Mouse (Mus musculus) lung, embryonic 16.5 days (tissue): ENCODE results near the gene Gm28048. TPM values are rescaled to one million over a fixed set of nuclear protein-coding genes. Genes with fewer than 3 reads are reported as not detected.
A peak's percentile ranks its signal among the peaks of the same experiment; 100 is the strongest.

Experiments used
- ATAC-seq: fragments of 200-750 bp; cut with Nextera tagmentation; 2 replicates; pipeline ENCODE4 v1.8.0; 2017; ENCODE audit warnings: low read depth, mild to moderate bottlenecking, moderate library complexity
- H3K27ac ChIP-seq: fragments of 300-500 bp; sonication (generic); 2 replicates; pipeline ENCODE4 v1.5.1; 2014; ENCODE audit warnings: mild to moderate bottlenecking, control low read depth, low read length
- H3K27me3 ChIP-seq: fragments of 300-500 bp; sonication (generic); 2 replicates; pipeline ENCODE4 v1.6.1; 2014; ENCODE audit warnings: low read depth, low read length, mixed read lengths; ENCODE audit not compliant: control insufficient read depth, insufficient read depth
- H3K36me3 ChIP-seq: fragments of 300-500 bp; sonication (generic); 2 replicates; pipeline ENCODE4 v1.6.1; 2014; ENCODE audit warnings: low read length; ENCODE audit not compliant: control insufficient read depth, insufficient read depth
- H3K4me1 ChIP-seq: fragments of 300-500 bp; sonication (generic); replicated peaks from 2 replicates; pipeline ENCODE4 v1.6.1; 2014; ENCODE audit warnings: low read length, mixed read lengths; ENCODE audit not compliant: control insufficient read depth, insufficient read depth
- H3K4me2 ChIP-seq: fragments of 300-500 bp; sonication (generic); 2 replicates; pipeline ENCODE4 v1.6.1; 2014; ENCODE audit warnings: low read depth, low read length, control low read depth
- H3K4me3 ChIP-seq: fragments of 300-500 bp; sonication (generic); 2 replicates; pipeline ENCODE4 v1.5.1; 2014; ENCODE audit warnings: mild to moderate bottlenecking, low read length, control low read depth
- H3K9ac ChIP-seq: fragments of 300-500 bp; sonication (generic); 2 replicates; pipeline ENCODE4 v1.6.1; 2014; ENCODE audit warnings: low read length, control low read depth
- H3K9me3 ChIP-seq: fragments of 300-500 bp; sonication (generic); 2 replicates; pipeline ENCODE4 v1.6.1; 2016; ENCODE audit warnings: low read length; ENCODE audit not compliant: control insufficient read depth
- WGBS: fragments of 180-500 bp; shearing (Covaris S2); extraction: QIAGEN DNeasy Blood & Tissue Kit; methylation state at CpG from one replicate; pipeline ENCODE4 v1.1.7; 2014; 5-methylcytosine and 5-hydroxymethylcytosine counted together
- polyA plus RNA-seq: library from polyadenylated mRNA; unstranded; fragments of >200 nt; fragmentation: Nextera tagmentation; extraction: Ambion mirVana; gene quantifications from 2 replicates; pipeline ENCODE4 v1.2.1, GENCODE M21; 2015

Gene Gm28048
- polyA plus RNA-seq, 1 experiment from 2014 or later: 13.9 TPM

DNA sequence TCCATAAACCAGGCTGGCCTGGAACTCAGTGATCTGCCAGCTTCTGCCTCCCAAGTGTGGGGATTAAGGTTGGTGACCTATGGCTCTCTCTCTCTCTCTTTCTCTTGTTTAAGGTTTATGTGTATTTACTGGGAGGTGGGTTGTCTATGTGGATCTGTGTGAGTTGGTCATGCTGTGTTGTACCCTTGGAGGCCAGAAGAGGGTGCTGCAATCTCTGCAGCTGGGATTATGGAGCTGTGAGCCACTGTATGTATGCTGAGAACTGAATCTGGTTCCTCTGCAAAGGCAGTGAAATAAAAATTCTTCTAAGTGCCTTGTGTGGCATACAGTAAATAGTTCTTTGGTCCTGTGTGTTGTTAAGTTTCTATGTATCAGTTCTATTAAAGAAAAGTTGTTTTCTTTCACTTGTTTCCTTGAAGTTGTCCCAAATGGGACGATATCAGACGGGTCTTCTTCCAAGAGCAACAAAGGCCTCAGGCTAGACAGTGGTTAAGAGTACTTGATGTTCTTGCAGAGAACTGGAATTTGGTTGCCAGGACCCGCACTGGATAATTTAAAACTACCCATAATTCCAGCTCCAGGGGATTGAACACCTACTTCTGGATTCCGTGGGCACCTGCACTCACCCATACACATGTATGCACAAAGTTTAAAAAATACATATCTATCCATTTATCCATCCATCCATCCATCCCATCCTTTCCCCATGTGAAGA is 31.8 kb upstream of the Gm28048 start:
- Histone ChIP-seq H3K36me3 (no peaks in the 10 kb centered on the region), H3K9ac (no peak overlapping the region), H3K9me3 (no peaks in the 10 kb centered on the region), H3K4me2 (no peak overlapping the region), H3K4me3 (no peak overlapping the region), H3K27me3 (no peaks in the 10 kb centered on the region), H3K27ac (no peak overlapping the region), H3K4me1 (0 out of 2 replicates have a peak, but pooled peaks cover 2% of the 10 kb centered on the region)
- no peak for ATAC-seq
- WGBS: 85% methylated on average over 4 of the region's 4 CpGs

DNA sequence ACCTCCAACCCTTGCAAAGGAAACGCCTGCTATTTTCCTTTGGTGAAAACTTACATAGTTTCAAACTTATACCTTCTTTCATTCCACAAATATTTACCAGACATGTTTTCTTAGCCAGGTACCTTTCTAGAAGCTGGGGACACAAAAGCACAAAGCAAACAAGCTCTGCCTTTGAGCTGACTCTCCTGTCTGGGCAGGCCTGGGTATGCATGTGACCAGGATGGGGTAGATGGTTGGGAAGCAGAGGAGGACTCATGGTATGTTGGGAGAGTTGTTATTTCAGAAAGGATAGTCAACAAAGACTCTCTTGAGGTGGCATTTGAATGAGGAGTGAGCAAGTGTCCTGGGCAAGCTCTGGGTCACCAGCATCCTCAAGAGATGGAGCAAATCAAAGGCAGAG is 31.2 kb upstream of the Gm28048 start:
- no peak overlapping the region for H3K9ac ChIP-seq
- ATAC-seq: no peak
- H3K27ac ChIP-seq: no peak overlapping the region
- 0 out of 2 replicates have a peak, but pooled peaks cover 2% of the 10 kb centered on the region for H3K4me1 ChIP-seq
- no peaks in the 10 kb centered on the region for H3K36me3 ChIP-seq
- H3K27me3 ChIP-seq: no peaks in the 10 kb centered on the region
- no peaks in the 10 kb centered on the region for H3K9me3 ChIP-seq
- H3K4me2 ChIP-seq: no peak overlapping the region
- H3K4me3 ChIP-seq: no peak overlapping the region
- 52% methylated on average over 1 of the region's 1 CpGs for WGBS

DNA sequence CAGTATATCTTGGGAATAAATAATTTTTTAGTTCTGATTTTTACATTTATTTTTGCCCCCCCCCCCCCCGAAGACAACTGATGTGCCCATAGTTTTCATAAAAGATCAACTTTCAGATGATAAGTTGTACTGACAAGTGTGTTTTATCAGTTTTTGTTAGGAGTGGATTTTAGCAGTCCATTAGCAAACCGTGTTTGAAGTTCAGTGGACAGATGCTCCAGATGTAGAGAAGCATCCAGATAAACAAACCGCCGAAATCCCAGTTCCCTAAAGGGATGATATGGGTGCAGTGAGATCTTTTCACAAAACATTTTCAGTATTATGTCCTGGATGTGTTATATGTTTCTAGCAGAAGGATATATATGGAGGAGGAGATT is 26.9 kb upstream of the Gm28048 start:
- no peak for ATAC-seq
- Histone ChIP-seq H3K4me3 (peak overlapping the region; percentile 59), H3K27me3 (no peaks in the 10 kb centered on the region), H3K4me1 (0 out of 2 replicates have a peak, but pooled peaks cover 7% of the 10 kb centered on the region), H3K9ac (peak overlapping the region; percentile 72), H3K36me3 (peaks cover 4% of the 10 kb centered on the region; the same call in 1 of the 2 replicates), H3K27ac (no peak overlapping the region; the same call in 1 of the 2 replicates), H3K9me3 (no peaks in the 10 kb centered on the region), H3K4me2 (peak overlapping the region; percentile 92)
- WGBS: 15% methylated on average over 4 of the region's 4 CpGs

DNA sequence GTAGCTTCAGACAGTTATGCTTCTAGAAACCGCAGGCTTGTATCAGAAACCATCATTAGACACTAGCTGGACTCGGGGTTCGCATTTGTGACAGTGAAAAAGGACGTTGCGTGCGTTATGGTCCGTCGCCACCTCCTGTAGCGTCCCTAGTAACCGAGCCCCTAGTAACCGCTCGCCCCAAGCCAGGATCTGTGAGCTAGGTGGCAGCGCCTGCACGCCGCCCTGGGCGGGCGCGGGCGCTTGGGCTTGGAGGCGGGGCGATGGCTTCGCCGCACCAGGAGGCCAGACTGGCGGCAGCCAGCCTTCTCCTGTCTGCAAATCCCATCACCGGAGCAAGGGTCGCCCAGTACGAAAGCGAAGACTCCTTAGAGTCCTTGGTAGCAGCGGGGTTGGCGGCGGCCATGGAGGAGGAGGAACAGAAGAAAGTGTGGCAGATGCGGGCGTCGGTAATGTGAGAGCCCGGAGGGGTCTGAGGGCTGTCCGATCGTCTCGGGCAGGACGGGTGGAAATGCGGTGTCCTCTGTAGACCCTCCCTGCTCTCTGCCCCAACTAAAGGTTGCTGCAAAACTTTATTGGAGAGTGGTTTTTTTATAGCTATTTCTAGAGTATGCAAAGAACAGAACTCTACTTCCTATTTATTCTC is 26.4 kb upstream of the Gm28048 start:
- under 1% methylated on average over 40 of the region's 40 CpGs for WGBS

DNA sequence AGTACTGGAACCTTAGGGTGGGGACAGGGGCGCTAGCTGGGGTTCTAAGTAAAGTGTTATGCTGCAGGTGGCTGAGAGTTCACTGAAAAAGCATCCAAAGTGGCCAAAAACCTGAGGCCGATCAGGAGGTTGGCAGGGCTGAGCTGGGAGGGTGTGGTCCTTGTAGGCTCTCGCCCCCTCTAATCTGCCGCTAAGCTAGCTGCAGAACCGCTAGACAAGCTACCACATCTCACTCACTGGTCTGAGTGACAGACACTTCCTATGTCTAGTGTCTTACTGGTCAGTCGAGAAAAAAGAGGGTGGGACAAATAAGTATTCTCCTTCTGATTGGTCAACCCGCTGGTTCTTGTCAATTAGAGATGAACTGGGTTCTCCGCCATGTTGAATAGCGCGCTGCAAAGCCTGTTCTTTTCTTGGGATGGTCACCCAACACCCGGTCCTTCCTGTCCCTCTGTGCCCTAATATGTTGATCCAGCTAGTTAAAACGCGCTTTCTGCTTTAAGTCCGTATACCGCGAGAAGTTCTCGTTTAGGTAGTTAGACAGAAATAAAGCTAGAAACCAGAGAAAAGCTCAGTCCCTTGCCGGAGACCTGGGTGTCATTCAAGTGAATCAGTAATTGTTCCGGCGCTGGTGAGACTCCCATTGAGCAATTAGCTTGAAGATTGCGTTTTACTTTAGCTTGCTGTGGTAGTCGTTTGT is 25.7 kb upstream of the Gm28048 start, which contains the start of gene Fam161a:
Fam161a (plus strand) TSS at position 51 of the 700 bp plus-strand sequence.
- Histone ChIP-seq H3K27ac (peak within 1 kb of the TSS; percentile 84), H3K9ac (peak within 1 kb of the TSS; percentile 72), H3K9me3 (no peaks in the 10 kb centered on the region), H3K27me3 (no peaks in the 10 kb centered on the region), H3K4me1 (0 out of 2 replicates have a peak, but pooled peaks cover 7% of the 10 kb centered on the region), H3K4me2 (peak within 1 kb of the TSS; percentile 92), H3K4me3 (peak within 1 kb of the TSS; percentile 59), H3K36me3 (peaks cover 10% of the 10 kb centered on the region)
- under 1% methylated on average over 22 of the region's 22 CpGs for WGBS
- peak; percentile 96 for ATAC-seq

More for the DNA sequence above, 26.4 kb upstream of the Gm28048 start:
- Histone ChIP-seq H3K27me3 (no peaks in the 10 kb centered on the region), H3K4me3 (peak overlapping the region; percentile 59), H3K9me3 (no peaks in the 10 kb centered on the region), H3K4me1 (0 out of 2 replicates have a peak, but pooled peaks cover 7% of the 10 kb centered on the region), H3K27ac (peak overlapping the region; percentile 84), H3K36me3 (peaks cover 8% of the 10 kb centered on the region; the same call in 1 of the 2 replicates), H3K9ac (peak overlapping the region; percentile 72), H3K4me2 (peak overlapping the region; percentile 92)
- peak; percentile 96 for ATAC-seq

DNA sequence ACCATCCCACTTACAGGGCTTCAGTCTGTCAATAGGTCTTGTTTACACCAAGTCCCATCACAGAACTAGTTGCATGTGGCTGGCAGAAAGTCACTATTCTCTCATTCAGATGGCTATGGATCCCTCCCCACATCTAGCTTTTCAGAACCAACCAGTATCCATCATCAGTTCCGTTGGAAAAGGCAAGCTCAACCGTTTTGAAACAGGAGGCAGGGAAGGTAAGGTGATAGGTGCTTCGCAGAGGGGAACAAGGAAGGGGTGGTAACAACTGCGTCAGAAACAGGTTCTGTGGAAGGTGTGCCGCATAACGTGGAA is 25.2 kb upstream of the Gm28048 start:
- ATAC-seq: no peak
- Histone ChIP-seq H3K9me3 (no peaks in the 10 kb centered on the region), H3K27me3 (no peaks in the 10 kb centered on the region), H3K36me3 (peaks cover 14% of the 10 kb centered on the region), H3K27ac (no peak overlapping the region), H3K9ac (peak overlapping the region; percentile 56), H3K4me3 (peak overlapping the region; percentile 59), H3K4me1 (0 out of 2 replicates have a peak, but pooled peaks cover 7% of the 10 kb centered on the region), H3K4me2 (peak overlapping the region; percentile 92)
- 3% methylated on average over 6 of the region's 6 CpGs for WGBS

DNA sequence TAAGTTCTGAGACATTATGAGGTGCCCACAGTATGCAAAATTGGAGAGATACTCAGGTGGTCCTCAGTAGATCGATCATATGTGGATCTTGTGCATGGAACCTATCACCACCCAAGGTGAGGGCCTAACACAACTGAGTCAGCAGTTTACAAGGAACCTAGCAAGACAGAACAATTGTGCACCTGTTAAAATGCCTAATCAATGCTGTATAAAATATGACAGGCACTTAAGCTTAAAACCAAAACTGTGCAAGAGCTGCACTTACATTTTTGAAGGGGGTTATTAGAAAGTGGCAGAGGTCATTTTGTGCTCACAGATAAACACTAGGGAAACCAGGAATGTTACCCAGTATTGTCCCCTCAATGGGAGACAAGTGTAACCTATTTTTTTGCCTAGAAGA is 23.4 kb upstream of the Gm28048 start:
- no peak overlapping the region for H3K9ac ChIP-seq
- H3K27ac ChIP-seq: no peak overlapping the region
- peaks cover 25% of the 10 kb centered on the region for H3K36me3 ChIP-seq
- H3K4me1 ChIP-seq: 0 out of 2 replicates have a peak, but pooled peaks cover 7% of the 10 kb centered on the region
- no peak overlapping the region for H3K4me2 ChIP-seq
- no peaks in the 10 kb centered on the region for H3K27me3 ChIP-seq
- no peak overlapping the region for H3K4me3 ChIP-seq
- no peaks in the 10 kb centered on the region for H3K9me3 ChIP-seq
- WGBS: 84% methylated on average over 1 of the region's 1 CpGs
- ATAC-seq: no peak

DNA sequence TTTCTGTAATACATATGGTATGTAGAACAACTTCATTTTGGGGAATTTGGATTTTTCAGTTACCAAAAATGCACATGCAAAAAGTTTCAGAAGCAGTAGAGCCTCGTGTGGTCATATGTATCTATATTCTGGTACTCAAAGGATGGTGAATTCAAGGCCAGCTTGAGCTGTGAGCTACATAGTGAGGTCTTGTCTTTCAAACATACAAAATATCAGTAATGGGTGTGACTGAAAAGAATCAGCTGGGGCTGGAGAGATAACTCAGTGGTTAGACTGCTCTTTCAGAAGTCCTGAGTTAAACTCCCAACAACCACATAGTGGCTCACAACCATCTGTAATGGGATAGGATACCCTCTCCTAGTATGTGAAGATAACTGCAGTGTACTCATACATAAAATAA is 16.4 kb upstream of the Gm28048 start:
- no peak for ATAC-seq

DNA sequence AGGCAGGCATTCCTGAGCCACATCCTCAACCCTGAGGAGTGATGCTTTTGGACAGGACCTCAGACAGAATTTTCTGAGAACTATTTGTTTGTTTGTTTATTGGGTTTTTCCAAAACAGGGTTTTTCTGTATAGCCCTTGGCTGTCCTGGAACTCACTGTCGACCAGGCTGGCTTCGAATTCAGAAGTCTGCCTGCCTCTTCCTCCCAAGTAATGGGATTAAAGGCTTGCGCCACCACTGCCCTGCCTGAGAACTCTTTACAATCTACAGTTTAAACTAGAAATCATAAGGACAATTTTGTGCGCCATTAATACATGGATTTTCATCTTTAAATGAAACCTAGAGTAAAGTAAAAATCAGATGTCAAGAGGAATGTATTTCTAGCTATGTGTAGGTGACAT is 13.6 kb upstream of the Gm28048 start:
- WGBS: 91% methylated on average over 4 of the region's 4 CpGs
- H3K36me3 ChIP-seq: peaks cover 39% of the 10 kb centered on the region

More for the DNA sequence above, 16.4 kb upstream of the Gm28048 start:
- Histone ChIP-seq H3K4me2 (no peak overlapping the region), H3K4me1 (no peaks in the 10 kb centered on the region), H3K27ac (no peak overlapping the region), H3K36me3 (peaks cover 55% of the 10 kb centered on the region), H3K9me3 (no peaks in the 10 kb centered on the region), H3K9ac (no peak overlapping the region), H3K4me3 (no peak overlapping the region), H3K27me3 (no peaks in the 10 kb centered on the region)
- WGBS: 63% methylated on average over 1 of the region's 1 CpGs

More for the DNA sequence above, 13.6 kb upstream of the Gm28048 start:
- Histone ChIP-seq H3K9ac (no peak overlapping the region), H3K27me3 (no peaks in the 10 kb centered on the region), H3K4me1 (peaks cover 8% of the 10 kb centered on the region), H3K4me2 (no peak overlapping the region), H3K27ac (no peak overlapping the region), H3K4me3 (no peak overlapping the region), H3K9me3 (no peaks in the 10 kb centered on the region)
- ATAC-seq: no peak
